Mouse (Mus musculus) left cerebral cortex, postnatal 14 days (tissue): Measurements from ENCODE around the gene Mepce. TPM values are rescaled to one million over a fixed set of nuclear protein-coding genes. Genes with fewer than 3 reads are reported as not detected.
"Not testable (repeated sequence)": the region's sequence is repeated elsewhere in the genome, so short reads cannot be mapped to it uniquely, and the experiment has no call there.

Experiments used
- DNase-seq, 2 experiments: peaks; one replicate each; pipeline ENCODE4 v3.0.0; 2021 to 2022; ENCODE audit warnings: low spot score in 2 of 2, mixed read lengths in 1 of 2
- intact Hi-C: fragments of 180-260 bp; cut with DNase I; formaldehyde crosslinking; loops from one replicate; pipeline ENCODE4 v1.15.1; 2025
- total RNA-seq, 2 experiments: library from RNA; stranded (reverse); gene quantifications; 2 replicates each; pipeline ENCODE4 v1.2.3; 2021

The Mepce gene
- total RNA-seq, 2 experiments from 2014 or later, result 29.2 to 30.2 TPM

GRCm38 (mm10) chr5:137770709-137771108 is 16.7 kb downstream of the Mepce start:
- no peak for DNase-seq
- intact Hi-C loops, result no loop called here

GRCm38 (mm10) chr5:137768475-137768874 is 19.0 kb downstream of the Mepce start:
- intact Hi-C loops, result loop anchor here (10.0 kb wide), 1 partner anchor 284 kb away; no protein-coding TSS in a partner anchor
- DNase-seq, result no peak

DNA sequence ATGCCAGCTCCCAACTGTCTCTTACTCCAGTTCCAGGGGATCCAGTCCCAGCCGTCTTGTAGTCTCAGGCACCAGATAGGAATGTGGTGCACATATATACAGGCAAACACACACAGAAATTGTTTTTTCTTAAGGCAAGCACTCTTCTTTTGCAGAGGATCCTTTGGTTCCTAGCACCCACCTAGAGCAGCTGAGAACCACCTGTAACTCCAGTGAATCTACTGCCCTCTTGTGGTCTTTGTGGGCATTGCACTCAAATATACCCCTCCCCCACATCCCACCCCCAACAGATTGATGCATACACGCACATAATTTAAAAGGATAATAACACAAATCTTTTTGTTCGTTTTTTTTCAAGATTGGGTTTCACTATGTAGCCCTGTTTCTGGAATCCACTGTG is 21.2 kb downstream of the Mepce start:
- intact Hi-C loops, result loop anchor here (10.0 kb wide), 1 partner anchor 281 kb away; no protein-coding TSS in a partner anchor
- no peak for DNase-seq

DNA sequence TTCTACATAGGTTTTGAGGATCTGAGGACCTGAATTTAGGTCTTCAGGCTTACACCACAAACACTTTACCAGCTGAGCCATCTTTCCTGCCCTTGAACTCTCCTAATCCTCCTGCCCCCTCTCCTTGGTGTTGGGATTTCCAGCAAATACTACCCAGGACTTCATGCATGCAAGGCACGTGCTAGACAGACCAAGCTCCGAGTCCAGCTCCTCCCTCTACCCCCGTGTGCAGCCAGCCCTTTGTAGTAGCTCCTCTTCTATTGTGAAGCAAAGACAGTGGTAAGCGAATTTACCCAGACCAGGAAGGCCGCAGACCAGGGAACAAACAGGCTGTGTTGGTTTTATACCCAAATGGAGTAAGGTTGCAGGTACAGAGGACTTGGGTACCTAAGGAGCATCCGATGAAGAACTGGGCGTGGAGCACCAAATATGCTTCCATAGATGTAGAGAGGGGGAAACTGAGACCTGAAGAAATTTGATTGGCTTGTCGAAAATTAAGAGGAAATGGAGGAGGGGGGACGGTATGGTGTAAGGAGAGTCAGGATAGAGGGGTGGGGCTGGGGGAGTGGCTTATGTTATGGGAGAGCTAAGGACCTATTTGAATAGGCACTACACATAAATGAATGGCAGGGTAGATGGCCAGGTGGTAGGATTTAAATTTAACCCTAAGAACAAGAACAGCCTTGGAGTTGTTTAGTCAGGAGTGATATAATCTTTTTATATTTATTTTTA is 22.7 kb downstream of the Mepce start:
- DNase-seq, result no peak
- intact Hi-C loops, result loop anchor here (10.0 kb wide), 1 partner anchor 280 kb away; no protein-coding TSS in a partner anchor

DNA sequence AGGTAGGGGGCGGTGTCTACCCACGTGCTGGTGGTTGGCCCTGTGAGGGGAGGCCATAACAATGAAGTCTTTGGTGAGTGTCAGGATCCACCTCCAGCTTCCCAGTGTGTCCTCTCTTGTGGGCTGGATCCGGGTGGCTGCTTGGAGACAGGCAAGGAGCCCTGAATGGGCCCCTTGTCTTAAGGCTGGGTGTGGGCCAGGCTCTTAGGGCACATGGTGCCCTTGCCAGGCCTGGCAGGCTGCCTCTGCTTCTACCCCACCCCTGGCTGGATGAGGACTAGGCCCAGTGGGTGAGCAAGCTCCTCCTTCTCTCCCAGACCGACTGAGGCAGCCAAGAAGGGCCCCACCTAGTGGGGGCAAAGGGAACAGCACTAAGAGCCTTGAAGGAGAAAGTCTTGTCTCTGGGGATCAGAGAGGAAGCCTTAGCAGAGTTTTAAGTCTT is 27.5 kb downstream of the Mepce start:
- intact Hi-C loops, result loop anchor here (10.0 kb wide), 1 partner anchor 275 kb away; no protein-coding TSS in a partner anchor
- peak; percentile 87 to 94 for DNase-seq

DNA sequence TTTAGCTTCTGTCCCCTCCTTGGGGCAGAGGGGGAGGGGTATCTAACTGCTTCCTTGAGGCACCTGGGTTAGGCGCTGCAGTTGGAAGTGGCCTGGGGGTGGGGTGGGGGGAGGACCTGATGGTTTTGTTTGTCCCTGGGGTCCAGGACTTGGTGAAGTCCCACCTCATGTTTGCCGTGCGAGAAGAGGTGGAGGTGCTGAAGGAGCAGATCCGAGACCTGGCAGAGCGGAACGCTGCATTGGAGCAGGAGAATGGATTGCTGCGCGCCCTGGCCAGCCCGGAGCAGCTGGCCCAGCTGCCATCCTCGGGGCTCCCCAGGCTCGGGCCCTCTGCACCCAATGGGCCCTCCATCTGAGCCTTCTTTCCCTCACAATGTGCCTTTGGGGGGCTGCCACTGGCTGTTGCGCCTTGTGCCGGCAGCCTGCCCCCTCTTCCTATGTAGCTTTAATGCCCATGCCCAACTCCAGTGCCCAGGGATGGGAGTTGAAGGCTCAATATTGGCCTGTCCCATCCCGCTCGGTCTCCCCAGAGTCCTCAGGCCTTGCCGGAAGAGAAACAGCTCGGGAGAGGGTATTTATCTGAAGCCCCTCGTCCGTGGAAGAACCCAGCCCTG is 28.4 kb downstream of the Mepce start:
- no peak for DNase-seq
- intact Hi-C loops, result no loop called here

- intact Hi-C loops, result no loop called here
- peak; percentile 76 to 91 for DNase-seq
These were observed 29.6 kb downstream of the Mepce start for GRCm38 (mm10) chr5:137757887-137758286.

GRCm38 (mm10) chr5:137756882-137757661 is 30.4 kb downstream of the Mepce start:
- intact Hi-C loops, result no loop called here
- DNase-seq, result peak; percentile 93 to 95

DNA sequence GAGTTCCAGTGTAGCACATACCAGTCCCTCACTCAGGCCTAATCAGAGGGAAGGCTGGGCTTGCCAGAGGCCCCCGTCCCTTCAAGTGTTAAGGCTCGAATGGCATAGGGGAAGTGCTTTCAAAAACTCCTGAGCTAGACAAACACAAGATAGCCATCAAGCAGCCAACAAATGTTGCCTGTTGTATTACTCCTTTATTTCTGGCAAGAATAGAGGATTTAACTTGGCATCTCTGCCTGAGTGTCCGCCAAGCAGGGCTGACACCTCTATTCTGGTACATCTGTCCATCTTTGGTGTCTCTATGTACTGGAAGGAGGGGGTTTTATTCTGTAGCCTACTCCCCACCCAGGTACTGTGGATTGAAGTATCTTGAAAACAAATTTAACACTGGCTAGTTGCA is 31.3 kb downstream of the Mepce start:
- intact Hi-C loops, result no loop called here
- no peak for DNase-seq

GRCm38 (mm10) chr5:137755425-137755824 is 32.0 kb downstream of the Mepce start:
- intact Hi-C loops, result no loop called here

DNA sequence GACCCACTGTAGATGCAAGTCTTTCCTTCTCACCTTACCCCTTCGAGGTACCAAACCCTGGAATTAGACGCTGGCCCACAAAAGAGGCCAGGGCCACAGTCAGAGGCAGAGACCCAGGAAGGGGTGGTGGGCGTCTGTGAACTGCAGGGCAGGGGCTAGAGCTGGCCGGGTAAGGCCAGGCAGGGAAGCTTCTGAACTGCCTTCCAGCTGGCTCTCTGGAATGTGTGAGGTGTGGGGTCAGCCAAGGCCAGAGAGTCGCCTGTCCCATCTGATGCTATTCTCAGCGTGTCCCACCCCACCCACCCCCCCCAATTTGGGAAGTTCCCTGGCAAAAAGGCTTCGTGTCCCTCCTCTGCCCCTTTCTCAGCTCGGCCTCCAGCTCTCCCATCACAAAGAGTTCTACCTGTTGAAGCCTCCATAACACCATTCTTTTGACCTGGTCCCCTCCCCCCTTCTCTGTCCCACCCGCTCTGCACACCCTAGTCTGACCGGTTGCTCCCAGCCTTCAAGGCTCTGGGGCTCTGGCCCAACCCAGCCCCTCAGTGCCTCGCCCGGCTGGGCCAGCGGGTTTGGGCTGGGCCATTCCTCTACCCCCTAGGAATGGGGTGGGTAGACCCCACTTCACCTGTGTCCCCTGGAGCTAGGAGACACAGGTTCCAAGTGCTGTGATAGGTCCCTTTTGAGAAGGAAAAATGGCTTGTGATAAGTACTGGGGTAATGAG is 34.2 kb downstream of the Mepce start:
- intact Hi-C loops, result no loop called here
- no peak for DNase-seq

More at GRCm38 (mm10) chr5:137755425-137755824, 32.0 kb downstream of the Mepce start:
- no peak for DNase-seq

- intact Hi-C loops, result no loop called here
- no peak for DNase-seq
These were observed 35.5 kb downstream of the Mepce start for GRCm38 (mm10) chr5:137751988-137752387.

DNA sequence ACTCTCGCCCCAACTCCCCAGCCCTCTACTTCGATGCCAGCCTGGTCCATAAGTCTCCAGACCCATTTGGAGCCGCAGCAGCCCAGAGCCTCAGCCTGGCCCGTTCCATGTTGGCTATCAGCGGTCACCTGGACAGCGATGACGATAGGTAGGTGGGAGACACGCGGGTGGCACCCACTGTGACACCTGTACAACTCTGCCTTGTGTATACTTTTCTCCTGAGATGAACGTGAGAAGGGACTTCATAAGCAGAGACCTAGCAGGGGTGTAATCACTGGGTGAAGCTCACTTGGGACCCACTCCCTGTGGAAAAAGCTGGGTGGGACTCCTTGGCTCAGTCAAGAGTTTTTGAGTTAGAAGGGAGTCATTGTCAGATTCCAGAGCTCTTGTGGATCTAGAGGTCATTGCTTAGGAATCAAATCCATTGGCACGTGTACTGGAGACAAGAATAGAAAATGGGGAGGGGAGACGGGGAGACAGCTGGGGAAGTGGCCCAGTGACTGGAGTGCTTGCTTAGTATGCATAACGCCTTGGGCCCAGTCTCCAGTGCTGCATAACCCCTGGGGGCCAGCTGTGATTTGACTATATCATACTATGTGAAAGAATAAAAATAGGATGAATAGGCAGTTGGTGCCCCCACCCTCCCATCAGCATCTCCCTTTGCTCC is 36.1 kb downstream of the Mepce start:
- intact Hi-C loops, result no loop called here
- no peak for DNase-seq

DNA sequence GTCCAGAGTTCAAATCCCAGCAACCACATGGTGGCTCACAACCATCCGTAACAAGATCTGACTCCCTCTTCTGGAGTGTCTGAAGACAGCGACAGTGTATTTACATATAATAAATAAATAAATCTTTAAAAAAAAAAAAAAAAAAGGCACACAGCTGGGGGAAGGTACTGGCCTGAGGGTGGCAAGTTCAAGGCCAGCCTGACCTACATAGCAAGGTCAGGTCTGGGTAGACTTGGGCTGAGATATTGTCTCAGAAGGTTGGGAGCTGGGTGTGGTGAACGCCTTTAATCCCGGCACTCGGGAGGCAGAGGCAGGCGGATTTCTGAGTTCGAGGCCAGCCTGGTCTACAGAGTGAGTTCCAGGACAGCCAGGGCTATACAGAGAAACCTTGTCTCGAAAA is 37.2 kb downstream of the Mepce start:
- intact Hi-C loops, DNase-seq: not testable (repeated sequence)

DNA sequence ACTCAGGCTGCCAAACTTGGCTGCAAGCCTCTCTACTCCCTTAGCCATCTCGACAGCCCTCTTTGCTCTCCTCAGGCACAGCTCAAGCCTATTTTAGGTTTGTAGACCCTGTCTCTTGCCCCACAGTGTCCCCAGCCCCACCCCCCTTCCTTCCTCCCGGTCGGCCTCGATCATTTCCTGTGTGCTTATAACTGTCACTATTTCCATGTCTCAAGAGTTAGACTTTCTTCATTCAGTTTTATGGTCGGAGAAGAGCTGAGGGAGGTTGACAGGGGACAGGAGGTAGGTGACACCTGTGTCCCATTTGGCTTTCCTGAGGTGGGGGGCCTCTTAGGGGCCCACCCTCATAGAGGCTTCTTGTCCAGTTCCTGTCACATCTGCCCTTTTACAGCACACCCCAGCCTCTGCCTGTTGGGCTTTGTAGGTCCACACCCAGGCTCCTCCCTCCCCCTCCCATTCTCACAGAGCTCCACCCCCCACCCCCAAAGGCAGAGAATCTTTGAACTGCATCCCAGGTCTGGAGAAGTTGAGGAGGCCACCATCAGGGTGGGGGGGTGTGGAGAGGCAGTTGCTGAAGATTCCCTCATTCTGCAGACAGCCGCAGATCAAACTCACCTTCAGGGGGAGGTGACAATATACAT is 38.1 kb downstream of the Mepce start:
- DNase-seq, result no peak
- intact Hi-C loops, result loop anchor here (5.0 kb wide), 1 partner anchor 92 kb away; no protein-coding TSS in a partner anchor

- no peak for DNase-seq
- intact Hi-C loops, result loop anchor here (5.0 kb wide), 1 partner anchor 91 kb away; no protein-coding TSS in a partner anchor
These were observed 39.2 kb downstream of the Mepce start for GRCm38 (mm10) chr5:137748130-137748770.

GRCm38 (mm10) chr5:137747326-137747961 is 40.0 kb downstream of the Mepce start:
- intact Hi-C loops, result loop anchor here (5.0 kb wide), 1 partner anchor 90 kb away; no protein-coding TSS in a partner anchor
- no peak for DNase-seq
